Mouse (Mus musculus) cerebellum, adult 18-20 months (tissue): ENCODE measurements around the gene Gm15217.

Source experiments
- DNase-seq, 2 experiments: peaks; one replicate each; pipeline ENCODE4 v3.0.0; 2021

The Gm15217 gene

GRCm38 (mm10) chr14:46398091-46398695 lies 19.0 kb downstream of the Gm15217 start:
- no peak for DNase-seq

GRCm38 (mm10) chr14:46399925-46400324 lies 20.7 kb downstream of the Gm15217 start:
- no peak for DNase-seq

- DNase-seq: no peak
Measured at GRCm38 (mm10) chr14:46408319-46408718, 29.1 kb downstream of the Gm15217 start.

GRCm38 (mm10) chr14:46409016-46409415 lies 29.8 kb downstream of the Gm15217 start:
- no peak for DNase-seq

GRCm38 (mm10) chr14:46410557-46411120 lies 31.4 kb downstream of the Gm15217 start:
- DNase-seq: no peak

- DNase-seq: no peak
Measured at GRCm38 (mm10) chr14:46412497-46413000, 33.3 kb downstream of the Gm15217 start.

- DNase-seq: no peak
Measured at GRCm38 (mm10) chr14:46418371-46419097, 39.3 kb downstream of the Gm15217 start.

GRCm38 (mm10) chr14:46419269-46419668 lies 40.1 kb downstream of the Gm15217 start:
- DNase-seq: no peak

- DNase-seq: no peak
Measured at GRCm38 (mm10) chr14:46421823-46422222, 42.6 kb downstream of the Gm15217 start.

GRCm38 (mm10) chr14:46427251-46427650 lies 48.0 kb downstream of the Gm15217 start:
- no peak for DNase-seq

GRCm38 (mm10) chr14:46430231-46430630 lies 51.0 kb downstream of the Gm15217 start:
- DNase-seq: no peak
